Mouse (Mus musculus) NIH3T3 (cell line): ENCODE data around the gene Ccnc.
"Not testable (repeated sequence)": the region's sequence is repeated elsewhere in the genome, so short reads cannot be mapped to it uniquely, and the experiment has no call there.

Experiments
- DNase-seq: peaks from one replicate; pipeline ENCODE4 v3.0.0-alpha.2; 2012; ENCODE audit warnings: low read depth

The Ccnc gene

DNA sequence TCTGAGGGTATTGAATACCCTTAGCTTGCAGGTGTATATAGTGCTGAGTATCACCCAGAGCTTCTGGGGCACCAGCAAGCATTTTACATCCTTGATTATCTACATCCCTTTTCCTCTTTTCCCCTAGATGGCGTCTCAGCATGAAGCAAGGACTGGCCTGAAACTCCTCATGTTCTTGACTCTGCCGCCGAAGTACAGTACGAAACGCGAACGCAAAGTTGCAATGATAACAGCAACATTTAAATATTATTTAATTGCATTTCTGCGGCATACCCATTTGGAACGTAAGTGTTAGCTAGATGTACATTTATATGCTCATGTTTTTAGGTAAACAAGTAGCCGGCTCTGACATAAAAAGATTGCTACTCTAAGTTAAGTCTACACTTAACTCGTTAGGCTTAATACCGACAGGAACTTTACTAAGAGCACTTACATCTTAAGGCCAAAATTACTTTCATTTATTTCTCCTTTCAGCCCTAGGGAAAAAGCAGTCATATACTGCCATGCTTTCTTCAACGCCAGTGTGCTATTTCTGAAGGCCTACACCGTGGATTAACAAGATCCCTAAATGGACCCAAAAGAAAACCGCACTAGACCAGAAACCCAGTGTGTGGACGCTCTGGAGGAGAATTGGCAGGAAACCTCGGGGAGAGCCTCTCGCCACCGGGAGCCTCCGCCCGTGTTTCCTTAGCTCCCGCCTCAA lies 438 bp upstream of the Ccnc start:
- DNase-seq: peak; percentile 78

DNA sequence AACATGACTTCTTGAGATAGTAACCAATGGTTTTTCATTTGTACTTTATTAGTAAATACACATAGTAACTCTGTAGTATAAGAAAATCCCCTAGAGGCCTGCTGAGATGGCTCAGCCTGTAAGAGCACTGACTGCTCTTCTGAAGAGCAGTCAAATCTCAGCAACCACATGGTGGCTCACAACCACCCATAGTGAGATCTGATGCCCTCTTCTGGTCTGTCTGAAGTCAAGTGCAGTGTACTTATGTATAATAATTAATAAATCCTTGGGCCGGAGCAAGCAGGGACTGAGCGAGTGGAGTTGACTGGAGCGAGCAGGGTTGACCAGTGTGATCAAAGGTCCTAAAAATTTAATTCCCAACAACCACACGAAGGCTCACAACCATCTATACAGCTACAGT lies 11.7 kb downstream of the Ccnc start:
- peak; percentile 40 for DNase-seq

DNA sequence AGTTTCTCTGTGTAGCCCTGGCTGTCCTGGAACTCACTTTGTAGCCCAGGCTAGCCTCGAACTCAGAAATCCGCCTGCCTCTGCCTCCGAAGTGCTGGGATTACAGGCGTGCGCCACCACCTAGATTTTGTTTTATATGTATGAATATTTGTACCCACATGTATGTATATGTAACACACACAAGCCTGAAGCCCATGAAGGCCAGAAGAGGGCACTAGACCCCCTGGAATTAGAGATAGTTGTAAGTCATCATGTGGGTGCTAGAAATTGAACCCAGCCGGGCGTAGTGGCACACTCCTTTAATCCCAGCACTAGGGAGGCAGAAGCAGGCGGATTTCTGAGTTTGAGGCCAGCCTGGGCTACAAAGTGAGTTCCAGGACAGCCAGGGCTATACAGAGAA lies 16.6 kb downstream of the Ccnc start:
- not testable (repeated sequence) for DNase-seq

DNA sequence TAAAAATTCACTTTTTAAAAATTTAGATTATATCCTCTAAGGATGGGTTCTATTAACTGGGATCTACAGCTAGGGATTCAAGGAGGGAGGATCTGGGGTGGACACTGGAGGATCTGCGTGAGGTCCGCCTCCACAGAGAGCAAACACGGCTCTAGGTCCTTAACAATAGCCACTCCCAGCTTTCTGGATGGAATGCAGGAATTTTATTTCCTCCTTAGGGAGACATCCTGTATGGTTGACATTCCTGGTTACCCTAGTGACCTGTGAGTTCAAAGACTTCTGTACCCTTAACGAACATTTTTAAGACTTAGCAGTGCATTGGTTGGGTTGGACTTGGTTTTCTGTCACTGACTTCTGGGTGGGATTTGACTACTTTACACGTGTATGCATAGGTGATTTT lies 18.2 kb downstream of the Ccnc start:
- no peak for DNase-seq

DNA sequence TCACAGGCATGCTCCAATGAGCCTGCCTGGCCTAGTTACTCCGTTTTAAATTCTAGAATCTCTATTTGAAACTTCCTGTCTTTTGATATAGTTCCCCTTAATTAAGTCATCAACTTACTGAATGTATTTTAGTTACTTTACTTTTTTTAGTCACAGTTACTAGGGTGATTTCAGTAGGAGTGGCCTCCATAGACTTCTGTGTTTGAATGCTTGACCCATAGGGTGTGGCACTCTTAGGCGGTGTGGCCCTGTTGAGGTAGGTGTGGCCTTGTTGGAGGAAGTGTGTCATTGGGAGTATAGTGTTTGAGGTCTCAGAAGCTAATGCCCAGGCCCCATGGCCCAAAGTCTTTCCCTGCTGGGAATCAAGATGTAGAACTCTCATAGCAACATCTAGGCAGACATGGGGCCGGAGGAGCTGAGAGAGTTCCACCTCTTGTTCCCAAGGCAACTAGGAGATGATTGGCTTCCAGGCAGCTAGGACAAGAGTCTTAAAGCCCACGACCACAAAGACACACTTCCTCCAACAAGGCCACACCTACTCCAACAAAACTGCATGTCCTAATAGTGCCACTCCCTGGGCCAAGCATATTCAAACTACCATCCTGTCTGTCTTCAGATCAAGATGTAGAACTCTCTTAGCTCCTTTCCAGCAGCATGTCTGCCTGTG lies 27.8 kb downstream of the Ccnc start:
- no peak for DNase-seq

DNA sequence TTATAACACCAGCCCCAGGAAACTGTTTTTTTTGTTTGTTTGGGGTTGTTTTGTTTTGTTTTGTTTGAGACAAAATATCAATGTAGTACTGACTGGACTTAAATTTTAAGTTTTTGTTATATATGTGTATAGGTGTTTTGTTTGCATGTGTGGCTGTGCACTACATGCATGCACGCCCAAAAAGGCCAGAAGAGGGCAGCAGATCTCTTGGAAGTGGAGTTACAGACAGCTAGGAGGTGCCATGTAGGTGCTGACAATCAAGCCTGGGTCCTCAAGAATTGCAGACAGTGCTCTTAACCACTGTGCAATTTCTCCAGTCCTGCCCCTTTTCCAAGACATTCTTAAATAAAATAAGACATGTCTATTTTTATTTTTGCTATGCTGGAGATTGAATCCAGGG lies 31.4 kb downstream of the Ccnc start:
- DNase-seq: peak; percentile 19

DNA sequence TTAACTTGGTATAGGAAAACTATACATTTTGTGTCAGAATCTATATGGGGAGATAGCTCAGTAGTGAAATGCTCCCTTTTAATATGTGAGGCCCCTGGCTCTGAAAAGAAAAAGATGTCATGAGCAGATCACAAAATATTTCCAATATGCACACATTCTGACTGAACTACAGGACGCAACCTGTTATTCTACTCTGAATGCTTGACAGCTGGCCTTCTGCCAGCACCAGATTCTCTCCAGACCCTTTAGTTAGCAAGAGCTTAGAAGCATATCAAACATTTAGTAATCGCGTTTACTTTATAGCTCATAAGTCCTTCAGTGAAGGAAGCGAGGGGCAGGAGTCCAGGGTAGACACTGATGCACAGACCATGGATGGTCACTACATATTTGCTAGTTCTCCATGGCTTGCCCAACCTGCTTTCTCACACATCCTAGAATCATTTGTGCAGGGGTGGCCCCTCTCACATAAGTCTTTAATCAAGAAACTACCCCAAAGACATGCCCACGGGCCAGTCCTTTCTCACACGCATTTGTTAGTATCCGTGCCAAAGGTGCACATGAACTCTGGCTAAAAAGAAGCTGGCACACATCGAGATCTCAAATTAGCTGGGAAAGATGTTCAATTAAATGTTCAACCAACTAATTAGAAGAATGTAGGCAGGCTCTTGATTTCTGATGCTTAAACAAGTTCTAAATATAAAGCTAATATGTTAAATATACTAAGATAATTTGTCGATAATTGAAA lies 34.1 kb downstream of the Ccnc start:
- no peak for DNase-seq

DNA sequence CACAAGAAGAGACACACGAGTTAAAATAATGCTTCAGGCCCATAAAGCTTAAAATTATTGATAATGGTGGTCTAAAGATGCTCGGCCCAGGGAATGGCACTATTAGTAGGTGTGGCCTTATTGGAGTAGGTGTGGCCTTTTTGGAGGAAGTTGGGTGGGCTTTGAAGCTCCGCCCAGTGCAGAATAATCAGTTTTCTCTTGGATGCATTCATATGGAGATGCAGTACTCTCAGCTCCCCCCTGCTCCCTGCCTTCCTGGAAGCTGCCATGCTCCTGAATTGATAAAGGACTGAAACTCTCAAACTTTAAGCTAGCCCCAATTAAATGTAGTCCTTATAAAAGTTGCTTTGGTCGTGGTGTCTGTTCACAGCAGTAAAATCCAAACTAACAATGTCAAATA lies 36.3 kb downstream of the Ccnc start:
- DNase-seq: no peak

DNA sequence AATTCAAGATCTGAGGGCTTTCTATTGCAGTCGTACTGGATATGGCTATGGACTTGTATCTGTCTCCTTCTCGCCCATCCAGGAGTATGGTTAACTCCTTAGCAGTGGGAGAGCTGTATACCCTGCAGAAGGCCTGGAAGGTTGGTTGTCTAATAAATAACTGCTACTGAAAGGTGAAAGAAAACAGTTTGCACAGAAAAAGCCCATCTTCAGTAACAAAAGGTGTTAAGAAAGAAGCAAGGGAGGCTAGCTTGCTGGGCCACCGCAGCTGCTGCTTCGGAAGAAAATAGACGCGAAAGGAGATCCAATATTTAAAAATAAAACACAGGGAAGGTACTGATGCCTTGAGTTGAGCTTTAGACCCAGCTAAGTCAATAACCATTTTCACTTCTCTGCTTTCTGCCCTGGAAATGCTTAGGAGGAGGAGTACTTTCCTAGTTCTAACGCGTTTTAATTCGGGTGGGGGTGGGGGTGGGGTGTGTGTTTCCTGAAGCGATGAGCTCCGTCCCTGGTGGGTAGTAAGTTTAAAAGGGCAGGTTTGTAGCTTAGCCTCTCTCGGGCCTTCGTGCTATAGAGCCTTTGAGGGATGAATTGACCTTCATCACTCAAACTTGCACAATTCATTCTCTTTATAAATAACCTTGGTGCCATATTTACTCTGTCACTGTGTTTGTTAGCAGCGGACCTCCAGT lies 38.8 kb downstream of the Ccnc start:
- DNase-seq: peak; percentile 28

DNA sequence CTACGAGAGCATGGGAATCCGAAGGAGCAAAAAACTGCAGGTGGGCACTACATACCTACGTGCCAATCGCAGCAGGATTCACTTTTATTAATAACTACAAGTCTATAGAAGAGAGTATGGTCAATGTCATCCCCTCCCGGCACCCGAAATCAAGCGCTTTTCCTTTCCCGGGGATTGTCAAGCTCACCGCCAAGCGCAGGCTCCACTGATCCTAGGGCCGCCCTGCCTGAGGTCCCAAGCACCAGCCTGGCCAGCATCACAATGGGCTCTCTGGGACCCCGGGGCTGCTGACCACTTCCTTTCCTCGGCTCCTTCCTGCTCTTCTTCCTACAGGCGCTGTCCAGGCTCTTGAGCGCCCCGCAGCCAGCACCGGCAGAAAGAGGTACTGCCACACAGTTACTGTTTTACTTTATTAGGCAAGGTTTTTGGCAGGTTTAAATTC lies 39.4 kb downstream of the Ccnc start, which contains the start of the genes Usp45 and Tstd3:
Gene Usp45 (plus strand): TSS at position 294 of the 442 bp plus-strand sequence.
Gene Tstd3 (minus strand): TSS at position 350 of the 442 bp plus-strand sequence.
- DNase-seq: peak; percentile 90

DNA sequence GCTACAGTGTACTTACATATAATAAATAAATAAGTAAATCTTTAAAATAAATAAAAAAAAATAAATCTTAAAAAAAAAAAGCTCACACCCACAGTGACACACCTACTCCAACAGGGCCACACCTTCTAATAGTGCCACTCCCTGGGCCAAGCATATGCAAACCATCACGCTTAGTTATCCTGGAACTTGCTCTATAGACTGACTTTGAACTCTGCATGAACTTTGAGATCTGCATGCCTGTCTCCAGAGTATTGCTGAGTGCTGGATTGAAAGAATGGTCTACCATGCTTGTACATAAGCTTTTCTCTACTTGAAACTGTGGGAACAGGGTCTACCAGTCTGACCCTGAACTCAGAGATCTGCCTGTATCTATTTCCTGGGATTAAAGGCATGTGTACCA lies 43.6 kb downstream of the Ccnc start:
- no peak for DNase-seq

DNA sequence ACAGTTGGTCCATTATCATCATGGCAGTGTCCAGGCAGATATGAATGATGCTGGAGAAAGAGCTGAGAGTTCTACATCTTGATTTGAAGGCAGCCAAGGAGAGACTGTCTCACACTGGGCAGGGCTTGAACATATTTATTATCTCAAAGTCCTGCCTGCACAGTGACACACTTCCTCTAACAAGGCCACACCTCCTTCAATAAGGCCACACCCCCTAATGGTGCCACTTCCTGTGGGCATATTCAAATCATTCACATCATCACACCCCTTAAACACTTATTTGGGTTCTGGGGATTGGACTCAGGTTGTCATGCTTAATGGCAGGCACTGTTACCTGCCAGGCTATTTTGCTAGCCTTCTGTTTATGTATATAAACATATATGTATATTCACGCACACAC lies 44.8 kb downstream of the Ccnc start:
- no peak for DNase-seq

DNA sequence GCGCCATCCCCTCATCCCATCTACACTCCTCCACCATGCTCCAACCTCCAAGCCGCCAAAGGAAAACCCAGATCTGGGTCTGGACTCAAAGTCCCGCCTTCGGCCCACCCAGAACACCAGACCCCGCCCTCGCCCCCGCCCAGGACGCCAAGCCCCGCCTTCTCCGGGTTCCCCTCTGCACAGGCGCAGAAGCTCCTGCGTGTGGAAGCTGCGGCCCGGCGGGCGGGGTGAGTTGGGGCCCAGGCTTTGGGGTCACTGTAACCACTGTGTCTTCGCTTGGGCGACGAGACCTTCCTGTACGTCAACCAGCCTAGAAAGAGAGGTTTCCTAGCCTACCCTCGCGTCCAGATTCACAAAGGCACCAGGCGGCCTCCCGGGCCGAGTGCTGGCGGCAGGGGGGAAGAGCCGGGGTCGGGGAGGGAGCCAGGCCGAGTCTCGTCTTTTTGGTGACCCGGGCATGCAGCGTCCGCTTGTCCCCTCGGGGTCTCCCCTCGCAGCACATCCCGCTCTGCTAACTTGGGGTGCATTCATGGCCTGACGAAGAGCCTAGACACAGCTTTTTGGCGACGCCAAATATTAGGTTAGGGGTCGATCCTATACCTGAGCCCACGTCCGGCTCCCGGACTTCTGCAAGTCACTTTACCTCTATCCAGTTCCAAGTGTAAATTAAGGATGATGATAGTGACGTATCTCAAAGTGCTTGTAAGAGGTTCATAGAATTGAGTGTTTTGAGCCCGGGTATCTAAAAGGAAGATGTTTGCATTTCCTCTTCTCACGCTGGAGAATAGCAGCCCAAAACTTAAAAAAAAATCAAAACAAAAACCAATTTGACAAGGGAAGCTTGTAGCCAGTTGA lies 48.8 kb downstream of the Ccnc start:
- peak; percentile 93 for DNase-seq

DNA sequence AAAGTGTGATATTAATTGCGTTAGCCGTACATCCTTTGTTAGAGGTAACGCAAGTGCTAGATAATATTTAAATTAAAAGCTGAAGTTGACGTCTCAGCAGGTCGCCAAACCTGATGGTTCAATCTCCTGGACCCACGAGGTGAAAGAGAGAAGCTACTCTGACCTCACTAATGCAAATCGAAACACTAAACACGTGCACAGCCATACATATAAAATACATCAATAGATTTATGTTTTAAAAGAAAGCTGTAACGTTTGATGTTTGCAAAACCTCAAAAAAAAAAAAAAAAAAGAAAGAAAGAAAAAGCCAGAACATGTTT lies 49.4 kb downstream of the Ccnc start:
- DNase-seq: no peak

DNA sequence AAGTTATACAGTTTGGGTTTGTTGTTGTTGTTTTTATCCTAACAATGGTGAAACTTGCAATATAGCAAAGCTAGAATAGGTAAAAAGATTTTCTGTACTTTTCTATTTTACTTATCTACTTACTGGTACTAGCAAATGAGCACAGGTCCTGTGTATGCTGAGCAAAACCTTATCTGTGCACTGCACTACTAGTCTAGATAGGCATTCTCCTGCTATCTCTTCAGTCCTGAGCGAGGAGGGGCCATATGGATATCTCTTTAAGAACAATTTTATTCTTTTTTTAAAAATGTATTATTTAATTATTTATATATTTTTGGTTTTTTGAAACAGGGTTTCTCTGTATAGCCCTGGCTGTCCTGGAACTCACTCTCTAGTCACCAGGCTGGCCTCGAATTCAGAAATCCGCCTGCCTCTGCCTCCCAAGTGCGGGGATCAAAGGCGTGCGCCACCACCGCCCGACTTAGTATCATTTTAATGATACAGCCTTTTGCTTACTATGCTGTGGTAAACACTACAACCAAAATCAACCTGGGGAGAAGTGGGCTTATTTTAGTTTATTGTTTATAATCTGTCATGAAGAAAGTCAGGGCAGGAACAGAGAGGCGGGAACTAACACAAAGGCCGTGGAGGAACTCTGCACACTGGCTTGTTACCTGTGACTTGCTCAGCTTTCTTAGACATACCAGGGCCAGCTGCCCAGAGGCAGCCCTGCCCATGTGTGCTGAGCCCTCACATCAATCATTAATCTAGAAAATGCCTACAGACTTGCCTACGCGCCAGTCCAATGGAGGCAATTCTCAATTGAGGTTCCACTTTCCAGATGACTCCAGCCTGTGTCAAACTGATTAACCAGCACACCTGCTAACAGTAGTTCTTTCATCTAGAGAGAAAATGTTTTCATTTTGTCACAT lies 53.6 kb downstream of the Ccnc start:
- DNase-seq: no peak

DNA sequence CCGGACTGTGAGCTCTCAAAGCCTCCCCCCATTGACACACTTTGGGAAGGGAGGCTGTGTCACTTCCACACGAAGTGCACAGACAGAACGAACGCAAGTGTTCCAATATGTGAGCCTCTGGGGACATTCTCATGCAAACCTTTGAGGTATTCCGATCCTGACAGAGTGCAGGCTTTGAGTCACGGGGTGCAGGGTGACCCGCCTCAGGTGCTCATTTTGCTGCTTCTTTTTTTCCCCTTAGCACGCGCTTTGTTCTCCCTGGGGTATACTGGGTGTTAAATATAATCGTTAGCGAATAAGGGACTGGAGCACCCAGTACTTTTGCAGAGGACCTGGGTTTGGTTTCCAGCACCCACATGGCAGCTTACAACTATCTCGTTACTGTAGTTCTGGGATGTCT lies 58.8 kb downstream of the Ccnc start:
- DNase-seq: no peak

DNA sequence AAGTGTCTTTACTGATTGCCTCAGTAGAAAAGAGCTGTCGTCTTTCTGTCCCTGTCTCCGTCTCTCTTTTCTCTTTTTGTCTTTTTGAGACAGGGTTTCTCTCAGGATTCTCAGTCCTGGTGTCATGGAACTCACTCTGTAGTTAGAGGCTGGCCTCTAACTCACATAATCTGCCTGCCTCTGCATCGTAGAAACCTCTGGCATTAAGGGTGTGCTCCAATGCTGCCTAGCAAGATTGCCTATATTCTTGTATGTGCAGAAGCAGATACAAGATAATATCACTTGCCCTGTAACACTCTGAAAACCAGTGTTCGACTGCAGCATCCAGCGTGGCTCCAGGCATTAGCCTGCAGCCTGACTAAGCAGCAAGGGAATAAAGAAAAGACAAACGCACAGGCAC lies 61.4 kb downstream of the Ccnc start:
- no peak for DNase-seq

DNA sequence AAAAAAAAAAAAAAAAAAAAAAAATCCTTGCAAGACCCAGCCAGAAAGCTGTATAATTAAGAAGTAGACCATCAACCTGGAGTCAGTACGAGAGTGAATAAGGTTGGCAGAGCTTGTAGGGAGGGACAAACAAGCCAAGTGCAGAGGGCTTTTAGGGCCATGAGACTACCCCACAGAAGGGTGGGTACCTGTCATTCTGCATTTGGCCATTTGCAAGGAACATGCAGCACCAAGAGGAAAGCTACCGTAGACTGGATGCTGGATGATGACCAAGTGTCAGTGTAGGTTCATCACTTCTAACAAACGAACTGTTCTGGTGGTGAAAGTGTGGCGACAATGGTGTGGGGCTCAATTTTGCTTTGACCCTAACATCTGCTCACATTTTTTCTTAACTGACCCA lies 62.3 kb downstream of the Ccnc start:
- no peak for DNase-seq

DNA sequence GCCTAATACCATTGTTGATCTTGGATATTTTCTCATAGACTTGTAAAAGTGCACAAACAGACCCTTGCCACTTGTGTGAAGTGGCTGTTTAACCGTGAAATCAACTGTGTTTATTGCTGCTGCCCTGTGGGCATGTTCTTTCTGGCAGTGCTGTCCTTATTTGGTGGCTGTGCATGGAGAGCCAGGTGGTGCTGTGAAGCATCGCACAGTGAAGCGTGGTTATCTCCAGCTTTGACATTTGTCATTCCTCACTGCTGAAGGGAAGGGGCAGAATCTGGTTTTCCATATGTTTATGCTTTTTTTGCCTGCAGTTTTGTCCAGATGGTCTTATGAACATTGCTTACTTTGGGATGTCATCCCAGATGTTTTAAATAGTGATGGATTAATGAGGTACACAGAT lies 66.1 kb downstream of the Ccnc start:
- no peak for DNase-seq

DNA sequence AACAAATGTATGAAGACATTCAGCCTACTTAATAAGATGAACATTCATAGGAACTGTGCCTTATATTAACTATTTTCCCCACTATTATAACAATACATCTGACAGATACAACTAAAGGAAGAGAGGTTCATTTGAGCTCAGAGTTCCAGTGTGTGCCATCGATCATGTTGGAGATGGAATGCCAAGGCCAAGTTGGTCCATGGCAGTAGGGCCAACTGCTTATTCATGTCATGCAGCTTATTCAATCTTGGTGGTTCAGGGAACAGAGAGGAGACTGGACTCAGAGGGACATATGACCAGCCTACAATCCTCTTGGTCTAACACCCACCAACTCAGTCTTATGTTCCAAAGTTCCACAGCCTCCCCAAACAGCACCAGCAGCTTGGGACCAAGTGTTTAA lies 73.5 kb downstream of the Ccnc start:
- no peak for DNase-seq

DNA sequence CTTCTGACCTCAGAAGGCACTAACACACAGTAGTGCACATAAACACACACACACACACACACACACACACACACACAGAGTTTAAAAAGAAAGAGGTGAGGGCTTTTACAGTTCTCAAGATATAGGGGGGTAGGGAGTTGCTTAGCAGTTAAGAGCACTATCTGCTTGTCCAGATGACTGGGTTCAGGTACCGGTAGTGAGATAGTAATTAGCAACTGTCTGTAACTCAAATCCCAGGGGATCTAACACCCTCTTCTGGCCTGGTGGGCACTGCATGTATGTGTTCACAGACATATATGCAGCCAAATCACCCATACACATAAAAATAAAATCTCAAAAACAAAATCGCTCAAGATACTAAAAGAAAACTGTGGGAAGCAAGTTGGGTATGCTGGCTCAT lies 74.1 kb downstream of the Ccnc start:
- no peak for DNase-seq
